Mouse (Mus musculus): Measurements from ENCODE around the gene Fbxl14.

Fbxl14 gene

GRCm38 (mm10) chr6:119482958-119483600 lies 3.6 kb downstream of the Fbxl14 start:
- H3K9me3 ChIP-seq (ENCODE audit: low read length): no peaks in the 10 kb centered on the region
- peaks cover 62% of the 10 kb centered on the region for H3K4me1 ChIP-seq (replicated peaks; ENCODE audit: low read depth, low read length)
- TF ChIP-seq CTCF (conservative IDR thresholded peaks at IDR 0.05; ENCODE audit: low read length) (no peak), POU5F1 (IDR thresholded peaks at IDR 0.05; ENCODE audit: borderline replicate concordance, low read length) (no peak), NANOG (IDR thresholded peaks at IDR 0.05; ENCODE audit: borderline replicate concordance, low read length) (no peak)
- no peaks in the 10 kb centered on the region; the same call in 1 of the 2 replicates for H3K27me3 ChIP-seq (ENCODE audit: insufficient read depth, low read length)
- H3K36me3 ChIP-seq (ENCODE audit: insufficient read depth, low read length): peaks cover 33% of the 10 kb centered on the region
- H3K4me3 ChIP-seq (replicated peaks; ENCODE audit: low read length): peak overlapping the region; percentile 51

GRCm38 (mm10) chr6:119485486-119485885 lies 6.0 kb downstream of the Fbxl14 start:
- Histone ChIP-seq H3K4me1 (replicated peaks; ENCODE audit: low read depth, low read length) (peaks cover 53% of the 10 kb centered on the region), H3K4me3 (replicated peaks; ENCODE audit: low read length) (no peak overlapping the region), H3K9me3 (ENCODE audit: low read length) (no peaks in the 10 kb centered on the region), H3K36me3 (ENCODE audit: insufficient read depth, low read length) (peaks cover 31% of the 10 kb centered on the region), H3K27me3 (ENCODE audit: insufficient read depth, low read length) (no peaks in the 10 kb centered on the region; the same call in 1 of the 2 replicates)
- TF ChIP-seq POU5F1 (IDR thresholded peaks at IDR 0.05; ENCODE audit: borderline replicate concordance, low read length) (no peak), NANOG (IDR thresholded peaks at IDR 0.05; ENCODE audit: borderline replicate concordance, low read length) (no peak), CTCF (conservative IDR thresholded peaks at IDR 0.05; ENCODE audit: low read length) (no peak)

DNA sequence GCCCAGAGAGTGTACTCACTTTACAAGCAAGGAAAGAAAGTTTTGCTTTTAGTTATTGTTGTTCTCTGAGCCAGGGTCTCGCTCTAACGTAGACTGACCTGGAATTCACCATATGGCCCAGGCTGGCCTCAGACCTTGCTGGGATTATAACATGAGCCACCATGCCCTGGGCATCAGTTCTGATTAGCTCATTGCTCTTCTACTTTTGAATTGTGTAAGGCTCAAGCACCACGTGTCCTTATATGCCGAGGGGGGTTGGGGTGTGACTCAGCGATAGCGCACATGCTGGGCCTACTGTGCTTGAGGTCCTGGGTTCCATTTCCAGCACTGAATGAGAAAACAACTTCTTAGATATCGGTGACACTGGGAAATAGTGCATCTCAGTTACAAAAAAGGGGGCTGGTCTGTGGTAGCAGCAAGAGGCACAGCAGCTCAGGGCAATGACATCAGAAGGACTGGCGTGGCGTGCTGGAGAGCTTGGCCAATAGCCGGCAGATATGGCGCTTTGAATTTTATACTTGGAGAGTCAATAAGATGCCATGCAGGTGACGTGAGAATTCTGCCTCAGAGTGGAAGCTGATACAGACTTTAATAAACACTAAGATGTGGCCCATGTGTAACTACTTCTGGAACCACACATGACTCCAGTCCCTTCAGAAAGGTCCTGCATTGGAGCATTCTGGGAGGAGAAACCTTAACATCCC lies 7.1 kb downstream of the Fbxl14 start:
- Histone ChIP-seq H3K4me1 (replicated peaks; ENCODE audit: low read depth, low read length) (peaks cover 44% of the 10 kb centered on the region), H3K4me3 (replicated peaks; ENCODE audit: low read length) (no peak overlapping the region), H3K27me3 (ENCODE audit: insufficient read depth, low read length) (peaks cover 2% of the 10 kb centered on the region; the same call in 1 of the 2 replicates), H3K9me3 (ENCODE audit: low read length) (no peaks in the 10 kb centered on the region), H3K36me3 (ENCODE audit: insufficient read depth, low read length) (peaks cover 22% of the 10 kb centered on the region)
- no peak for TF ChIP-seq NANOG (IDR thresholded peaks at IDR 0.05; ENCODE audit: borderline replicate concordance, low read length)
- TF ChIP-seq POU5F1 (IDR thresholded peaks at IDR 0.05; ENCODE audit: borderline replicate concordance, low read length): no peak
- no peak for TF ChIP-seq CTCF (conservative IDR thresholded peaks at IDR 0.05; ENCODE audit: low read length)

- no peak for TF ChIP-seq POU5F1 (IDR thresholded peaks at IDR 0.05; ENCODE audit: borderline replicate concordance, low read length)
- TF ChIP-seq NANOG (IDR thresholded peaks at IDR 0.05; ENCODE audit: borderline replicate concordance, low read length): no peak
- TF ChIP-seq CTCF (conservative IDR thresholded peaks at IDR 0.05; ENCODE audit: low read length): no peak
- H3K36me3 ChIP-seq (ENCODE audit: insufficient read depth, low read length): peaks cover 22% of the 10 kb centered on the region
- no peak overlapping the region for H3K4me3 ChIP-seq (replicated peaks; ENCODE audit: low read length)
- peaks cover 42% of the 10 kb centered on the region for H3K4me1 ChIP-seq (replicated peaks; ENCODE audit: low read depth, low read length)
- H3K9me3 ChIP-seq (ENCODE audit: low read length): no peaks in the 10 kb centered on the region
- H3K27me3 ChIP-seq (ENCODE audit: insufficient read depth, low read length): peaks cover 2% of the 10 kb centered on the region; the same call in 1 of the 2 replicates
Observed at GRCm38 (mm10) chr6:119487085-119487458, 7.6 kb downstream of the Fbxl14 start.

DNA sequence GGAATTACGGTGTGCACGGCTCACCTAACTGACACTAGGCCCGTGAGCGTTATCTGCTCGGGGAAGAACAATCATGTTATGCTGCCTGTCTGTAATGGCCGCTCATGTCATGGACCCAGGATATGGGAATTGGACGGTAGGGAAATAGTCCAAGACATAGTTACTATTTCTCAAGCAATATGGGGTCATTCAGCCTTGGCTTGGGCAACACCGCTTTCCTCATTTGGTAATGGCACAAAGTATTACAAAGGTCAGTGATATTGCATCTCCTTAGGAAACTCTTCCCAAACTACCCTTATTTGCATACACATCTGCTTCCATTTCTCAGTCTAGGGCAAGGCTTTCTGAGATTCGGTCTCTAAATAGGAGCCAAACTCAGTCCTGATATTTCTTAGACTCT lies 8.2 kb downstream of the Fbxl14 start:
- Histone ChIP-seq H3K4me3 (replicated peaks; ENCODE audit: low read length) (no peak overlapping the region), H3K9me3 (ENCODE audit: low read length) (no peaks in the 10 kb centered on the region), H3K27me3 (ENCODE audit: insufficient read depth, low read length) (peaks cover 2% of the 10 kb centered on the region; the same call in 1 of the 2 replicates), H3K36me3 (ENCODE audit: insufficient read depth, low read length) (peaks cover 20% of the 10 kb centered on the region), H3K4me1 (replicated peaks; ENCODE audit: low read depth, low read length) (peaks cover 36% of the 10 kb centered on the region)
- TF ChIP-seq NANOG (IDR thresholded peaks at IDR 0.05; ENCODE audit: borderline replicate concordance, low read length): no peak
- TF ChIP-seq CTCF (conservative IDR thresholded peaks at IDR 0.05; ENCODE audit: low read length): no peak
- TF ChIP-seq POU5F1 (IDR thresholded peaks at IDR 0.05; ENCODE audit: borderline replicate concordance, low read length): no peak

DNA sequence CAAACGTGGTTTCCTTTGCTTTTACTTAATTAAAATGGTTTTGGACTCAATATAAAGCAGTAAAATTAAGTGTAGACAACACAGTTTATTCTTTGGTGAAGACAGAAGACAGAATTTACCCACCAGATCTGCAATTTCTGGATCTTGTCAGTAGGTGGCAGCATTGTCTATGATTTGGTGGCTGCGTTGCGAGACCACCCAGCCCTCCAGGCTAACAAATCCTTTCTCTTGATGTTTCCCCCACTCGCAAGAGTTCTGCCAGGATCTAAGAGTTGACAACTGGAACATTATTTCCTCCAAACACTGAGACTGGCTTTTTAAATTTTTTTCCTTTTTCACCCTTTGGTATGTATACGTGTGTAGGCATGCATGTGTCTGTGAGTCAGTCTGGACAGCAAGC lies 10.3 kb downstream of the Fbxl14 start:
- H3K27me3 ChIP-seq (ENCODE audit: insufficient read depth, low read length): 0 out of 2 replicates have a peak, but pooled peaks cover 2% of the 10 kb centered on the region
- no peaks in the 10 kb centered on the region for H3K9me3 ChIP-seq (ENCODE audit: low read length)
- H3K4me3 ChIP-seq (replicated peaks; ENCODE audit: low read length): no peak overlapping the region
- peaks cover under 1% of the 10 kb centered on the region; the same call in 1 of the 2 replicates for H3K36me3 ChIP-seq (ENCODE audit: insufficient read depth, low read length)
- H3K4me1 ChIP-seq (replicated peaks; ENCODE audit: low read depth, low read length): peaks cover 16% of the 10 kb centered on the region
- TF ChIP-seq CTCF (conservative IDR thresholded peaks at IDR 0.05; ENCODE audit: low read length) (peak; percentile 69), NANOG (IDR thresholded peaks at IDR 0.05; ENCODE audit: borderline replicate concordance, low read length) (no peak)

DNA sequence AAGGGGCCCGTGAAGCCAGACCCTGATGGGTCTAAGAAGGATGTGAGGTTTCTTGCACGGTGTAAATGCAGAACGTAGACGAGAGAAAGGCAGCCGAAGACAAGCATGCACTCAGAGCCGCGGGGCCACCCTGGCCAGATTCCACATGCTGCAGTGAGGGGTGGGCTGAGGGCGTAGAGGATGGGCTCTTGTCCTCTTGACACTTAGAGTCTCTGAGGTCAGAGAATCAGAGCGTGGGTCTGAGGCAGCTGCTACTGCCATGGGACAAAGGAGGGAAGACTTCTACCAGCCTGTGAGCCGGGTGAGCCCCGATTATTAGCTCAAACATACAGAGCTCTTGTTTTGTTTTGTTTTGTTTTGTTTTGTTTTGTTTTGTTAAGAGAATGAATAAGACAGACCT lies 11.1 kb downstream of the Fbxl14 start:
- no peak overlapping the region for H3K4me3 ChIP-seq (replicated peaks; ENCODE audit: low read length)
- H3K36me3 ChIP-seq (ENCODE audit: insufficient read depth, low read length): no peaks in the 10 kb centered on the region; the same call in 1 of the 2 replicates
- TF ChIP-seq NANOG (IDR thresholded peaks at IDR 0.05; ENCODE audit: borderline replicate concordance, low read length) (no peak), POU5F1 (IDR thresholded peaks at IDR 0.05; ENCODE audit: borderline replicate concordance, low read length) (no peak), CTCF (conservative IDR thresholded peaks at IDR 0.05; ENCODE audit: low read length) (no peak)
- no peaks in the 10 kb centered on the region for H3K9me3 ChIP-seq (ENCODE audit: low read length)
- 0 out of 2 replicates have a peak, but pooled peaks cover 2% of the 10 kb centered on the region for H3K27me3 ChIP-seq (ENCODE audit: insufficient read depth, low read length)
- H3K4me1 ChIP-seq (replicated peaks; ENCODE audit: low read depth, low read length): peaks cover 10% of the 10 kb centered on the region

DNA sequence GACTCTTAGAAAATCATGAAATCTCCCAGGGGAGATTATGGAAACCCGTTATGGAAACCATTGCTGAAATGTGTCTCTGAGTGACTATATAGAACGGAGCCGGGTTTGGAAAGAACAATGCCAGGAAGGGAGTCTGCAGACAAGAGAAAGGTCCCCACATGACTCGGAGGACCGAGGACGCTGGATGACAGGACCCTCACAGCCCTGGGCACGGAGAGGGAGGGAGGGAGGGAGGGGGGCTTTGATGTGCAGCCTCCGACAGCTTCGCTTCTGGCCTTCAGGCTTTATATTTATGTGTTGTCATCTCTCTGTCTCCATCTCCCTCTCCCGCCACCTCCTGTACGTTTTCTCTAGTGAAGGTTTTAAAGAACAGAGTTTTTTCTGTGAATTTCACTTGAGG lies 11.5 kb downstream of the Fbxl14 start:
- H3K4me3 ChIP-seq (replicated peaks; ENCODE audit: low read length): no peak overlapping the region
- no peaks in the 10 kb centered on the region for H3K9me3 ChIP-seq (ENCODE audit: low read length)
- no peak for TF ChIP-seq NANOG (IDR thresholded peaks at IDR 0.05; ENCODE audit: borderline replicate concordance, low read length)
- no peak for TF ChIP-seq CTCF (conservative IDR thresholded peaks at IDR 0.05; ENCODE audit: low read length)
- TF ChIP-seq POU5F1 (IDR thresholded peaks at IDR 0.05; ENCODE audit: borderline replicate concordance, low read length): no peak
- H3K36me3 ChIP-seq (ENCODE audit: insufficient read depth, low read length): no peaks in the 10 kb centered on the region; the same call in 1 of the 2 replicates
- peaks cover 5% of the 10 kb centered on the region for H3K4me1 ChIP-seq (replicated peaks; ENCODE audit: low read depth, low read length)
- H3K27me3 ChIP-seq (ENCODE audit: insufficient read depth, low read length): 0 out of 2 replicates have a peak, but pooled peaks cover 2% of the 10 kb centered on the region
